Mouse (Mus musculus): ENCODE results near the gene Cacna2d2. TPM values are rescaled to one million over a fixed set of nuclear protein-coding genes. Genes with fewer than 3 reads are reported as not detected.
A peak's percentile ranks its signal among the peaks of the same experiment; 100 is the strongest.

Gene Cacna2d2
- polyA plus RNA-seq (2015; fragmentation: Nextera tagmentation; extraction: Ambion mirVana) = 0.29 and 0.34 TPM in 2 replicates

GRCm38 (mm10) chr9:107399491-107399971 lies at the start of gene Cacna2d2:
TSS of gene Cacna2d2 (plus strand) at chr9:107399612.
- WGBS = 2% methylated on average over 23 of the region's 54 CpGs
- Histone ChIP-seq H3K9ac (peak within 1 kb of the TSS; percentile 37), H3K9me3 (no peaks in the 10 kb centered on the region), H3K36me3 (no peaks in the 10 kb centered on the region), H3K4me1 (replicated peaks) (peaks cover 9% of the 10 kb centered on the region), H3K4me2 (replicated peaks) (peak within 1 kb of the TSS; percentile 99), H3K4me3 (replicated peaks) (peak within 1 kb of the TSS; percentile 58), H3K27me3 (replicated peaks) (peaks cover 82% of the 10 kb centered on the region), H3K27ac (no peak within 1 kb of the TSS)
- ATAC-seq = peak; percentile 77

GRCm38 (mm10) chr9:107354826-107355225 lies 44.6 kb upstream of the Cacna2d2 start:
- Histone ChIP-seq H3K9me3 (no peaks in the 10 kb centered on the region), H3K27me3 (replicated peaks) (peaks cover 2% of the 10 kb centered on the region; the same call in 1 of the 2 replicates), H3K36me3 (no peaks in the 10 kb centered on the region), H3K4me1 (replicated peaks) (no peaks in the 10 kb centered on the region), H3K4me2 (replicated peaks) (no peak overlapping the region), H3K27ac (no peak overlapping the region), H3K4me3 (replicated peaks) (no peak overlapping the region), H3K9ac (no peak overlapping the region)
- no peak for ATAC-seq
- 56% methylated on average over 1 of the region's 1 CpGs for WGBS

GRCm38 (mm10) chr9:107355870-107356765 lies 43.3 kb upstream of the Cacna2d2 start:
- WGBS = 50% methylated on average over 7 of the region's 7 CpGs

GRCm38 (mm10) chr9:107357651-107358050 lies 41.8 kb upstream of the Cacna2d2 start:
- Histone ChIP-seq H3K4me2 (replicated peaks) (no peak overlapping the region), H3K27ac (no peak overlapping the region), H3K4me1 (replicated peaks) (no peaks in the 10 kb centered on the region), H3K4me3 (replicated peaks) (no peak overlapping the region), H3K9me3 (no peaks in the 10 kb centered on the region), H3K36me3 (no peaks in the 10 kb centered on the region), H3K27me3 (replicated peaks) (peaks cover 3% of the 10 kb centered on the region; the same call in 1 of the 2 replicates), H3K9ac (no peak overlapping the region)
- WGBS = 21% methylated on average over 5 of the region's 5 CpGs
- no peak for ATAC-seq

More at GRCm38 (mm10) chr9:107355870-107356765, 43.3 kb upstream of the Cacna2d2 start:
- no peaks in the 10 kb centered on the region; the same call in 1 of the 2 replicates for H3K27me3 ChIP-seq (replicated peaks)
- H3K36me3 ChIP-seq = no peaks in the 10 kb centered on the region
- ATAC-seq = peak; percentile 45; the same call in 1 of the 2 replicates
- no peak overlapping the region for H3K4me3 ChIP-seq (replicated peaks)
- H3K4me2 ChIP-seq (replicated peaks) = no peak overlapping the region
- H3K4me1 ChIP-seq (replicated peaks) = no peaks in the 10 kb centered on the region
- no peak overlapping the region for H3K27ac ChIP-seq
- no peaks in the 10 kb centered on the region for H3K9me3 ChIP-seq
- H3K9ac ChIP-seq = no peak overlapping the region

GRCm38 (mm10) chr9:107360989-107361388 lies 38.4 kb upstream of the Cacna2d2 start:
- H3K9ac ChIP-seq = no peak overlapping the region
- H3K4me2 ChIP-seq (replicated peaks) = no peak overlapping the region
- no peak overlapping the region for H3K27ac ChIP-seq
- no peak overlapping the region for H3K4me3 ChIP-seq (replicated peaks)
- 0 out of 2 replicates have a peak, but pooled peaks cover 8% of the 10 kb centered on the region for H3K27me3 ChIP-seq (replicated peaks)
- no peaks in the 10 kb centered on the region for H3K9me3 ChIP-seq
- H3K36me3 ChIP-seq = no peaks in the 10 kb centered on the region
- 20% methylated on average over 3 of the region's 3 CpGs for WGBS
- ATAC-seq = no peak
- no peaks in the 10 kb centered on the region for H3K4me1 ChIP-seq (replicated peaks)

GRCm38 (mm10) chr9:107366644-107367043 lies 32.8 kb upstream of the Cacna2d2 start:
- no peak overlapping the region for H3K4me2 ChIP-seq (replicated peaks)
- H3K4me1 ChIP-seq (replicated peaks) = no peaks in the 10 kb centered on the region
- H3K9me3 ChIP-seq = no peaks in the 10 kb centered on the region
- no peak overlapping the region for H3K27ac ChIP-seq
- ATAC-seq = no peak; the same call in 1 of the 2 replicates
- no peak overlapping the region for H3K9ac ChIP-seq
- no peak overlapping the region for H3K4me3 ChIP-seq (replicated peaks)
- no peaks in the 10 kb centered on the region for H3K36me3 ChIP-seq
- 0 out of 2 replicates have a peak, but pooled peaks cover 12% of the 10 kb centered on the region for H3K27me3 ChIP-seq (replicated peaks)
- WGBS = 4% methylated on average over 3 of the region's 3 CpGs

- Histone ChIP-seq H3K4me1 (replicated peaks) (no peaks in the 10 kb centered on the region), H3K27me3 (replicated peaks) (0 out of 2 replicates have a peak, but pooled peaks cover 8% of the 10 kb centered on the region), H3K4me3 (replicated peaks) (no peak overlapping the region), H3K9ac (no peak overlapping the region), H3K9me3 (no peaks in the 10 kb centered on the region), H3K4me2 (replicated peaks) (no peak overlapping the region), H3K36me3 (no peaks in the 10 kb centered on the region), H3K27ac (no peak overlapping the region)
- ATAC-seq = no peak
- 63% methylated on average over 1 of the region's 1 CpGs for WGBS
These were observed 31.1 kb upstream of the Cacna2d2 start for GRCm38 (mm10) chr9:107368302-107368701.

GRCm38 (mm10) chr9:107369270-107370105 lies 29.9 kb upstream of the Cacna2d2 start:
- 35% methylated on average over 10 of the region's 10 CpGs for WGBS
- Histone ChIP-seq H3K9me3 (no peaks in the 10 kb centered on the region), H3K27ac (no peak overlapping the region), H3K27me3 (replicated peaks) (0 out of 2 replicates have a peak, but pooled peaks cover 8% of the 10 kb centered on the region), H3K4me1 (replicated peaks) (no peaks in the 10 kb centered on the region), H3K36me3 (no peaks in the 10 kb centered on the region), H3K4me3 (replicated peaks) (no peak overlapping the region), H3K4me2 (replicated peaks) (no peak overlapping the region), H3K9ac (no peak overlapping the region)
- ATAC-seq = peak; percentile 83; the same call in 1 of the 2 replicates

GRCm38 (mm10) chr9:107370106-107370463 lies 29.3 kb upstream of the Cacna2d2 start:
- 18% methylated on average over 4 of the region's 4 CpGs for WGBS
- Histone ChIP-seq H3K27ac (no peak overlapping the region), H3K9ac (no peak overlapping the region), H3K4me3 (replicated peaks) (no peak overlapping the region), H3K4me2 (replicated peaks) (no peak overlapping the region), H3K9me3 (no peaks in the 10 kb centered on the region), H3K4me1 (replicated peaks) (no peaks in the 10 kb centered on the region), H3K36me3 (no peaks in the 10 kb centered on the region), H3K27me3 (replicated peaks) (0 out of 2 replicates have a peak, but pooled peaks cover 6% of the 10 kb centered on the region)
- ATAC-seq = no peak

GRCm38 (mm10) chr9:107372441-107372840 lies 27.0 kb upstream of the Cacna2d2 start:
- no peak for ATAC-seq

GRCm38 (mm10) chr9:107374623-107375022 lies 24.8 kb upstream of the Cacna2d2 start:
- H3K27me3 ChIP-seq (replicated peaks) = peaks cover 43% of the 10 kb centered on the region
- WGBS = 3% methylated on average over 8 of the region's 8 CpGs
- peak; percentile 57; the same call in 1 of the 2 replicates for ATAC-seq
- H3K9ac ChIP-seq = no peak overlapping the region
- no peak overlapping the region for H3K27ac ChIP-seq
- H3K9me3 ChIP-seq = no peaks in the 10 kb centered on the region
- peaks cover 5% of the 10 kb centered on the region for H3K4me1 ChIP-seq (replicated peaks)
- no peaks in the 10 kb centered on the region for H3K36me3 ChIP-seq
- no peak overlapping the region for H3K4me3 ChIP-seq (replicated peaks)
- H3K4me2 ChIP-seq (replicated peaks) = no peak overlapping the region

More at GRCm38 (mm10) chr9:107372441-107372840, 27.0 kb upstream of the Cacna2d2 start:
- H3K27ac ChIP-seq = no peak overlapping the region
- no peaks in the 10 kb centered on the region for H3K36me3 ChIP-seq
- no peak overlapping the region for H3K4me2 ChIP-seq (replicated peaks)
- no peak overlapping the region for H3K4me3 ChIP-seq (replicated peaks)
- H3K27me3 ChIP-seq (replicated peaks) = peaks cover 25% of the 10 kb centered on the region
- no peak overlapping the region for H3K9ac ChIP-seq
- no peaks in the 10 kb centered on the region for H3K9me3 ChIP-seq
- WGBS = 59% methylated on average over 4 of the region's 4 CpGs
- no peaks in the 10 kb centered on the region for H3K4me1 ChIP-seq (replicated peaks)

- no peaks in the 10 kb centered on the region for H3K36me3 ChIP-seq
These were observed 24.0 kb upstream of the Cacna2d2 start for GRCm38 (mm10) chr9:107375451-107375850.

More at GRCm38 (mm10) chr9:107375451-107375850, 24.0 kb upstream of the Cacna2d2 start:
- Histone ChIP-seq H3K27me3 (replicated peaks) (peaks cover 52% of the 10 kb centered on the region), H3K9ac (no peak overlapping the region), H3K27ac (no peak overlapping the region), H3K9me3 (no peaks in the 10 kb centered on the region), H3K4me3 (replicated peaks) (no peak overlapping the region), H3K4me2 (replicated peaks) (no peak overlapping the region), H3K4me1 (replicated peaks) (peaks cover 5% of the 10 kb centered on the region)
- WGBS = 21% methylated on average over 5 of the region's 5 CpGs
- ATAC-seq = no peak

Measured in intestine, embryonic 15.5 days (tissue).